Mouse (Mus musculus) CH12.LX (cell line): Measurements from ENCODE around the gene D17H6S53E.

Experiments used
- CTCF ChIP-seq, 2 experiments: IDR thresholded peaks in 1 of 2; conservative IDR thresholded peaks in 1 of 2; 2 replicates each; pipeline ENCODE4 v1.5.1; 2011 to 2012; ENCODE audit warnings: low read depth in 2 of 2, low read length in 2 of 2, improper control_type of control experiment in 1 of 2, inconsistent platforms in 1 of 2, mild to moderate bottlenecking in 1 of 2, moderate library complexity in 1 of 2
- EP300 ChIP-seq: IDR thresholded peaks from 2 replicates; pipeline ENCODE4 v1.6.1; 2011; ENCODE audit warnings: low read length, improper control_type of control experiment
- JUN ChIP-seq: IDR thresholded peaks from 2 replicates; pipeline ENCODE4 v1.6.1; 2011; ENCODE audit warnings: low read depth, mild to moderate bottlenecking, low read length, improper control_type of control experiment, moderate library complexity; ENCODE audit not compliant: insufficient read depth
- MAFK ChIP-seq: IDR thresholded peaks from 2 replicates; pipeline ENCODE4 v1.6.1; 2011; ENCODE audit warnings: low read length, improper control_type of control experiment; ENCODE audit not compliant: insufficient replicate concordance
- MAZ ChIP-seq: IDR thresholded peaks from 2 replicates; pipeline ENCODE4 v1.6.1; 2012; ENCODE audit warnings: low read depth, mild to moderate bottlenecking, inconsistent platforms, low read length, improper control_type of control experiment, moderate library complexity
- MXI1 ChIP-seq: IDR thresholded peaks from 2 replicates; pipeline ENCODE4 v1.6.1; 2011; ENCODE audit warnings: mild to moderate bottlenecking, low read depth, low read length, improper control_type of control experiment
- MYC ChIP-seq: IDR thresholded peaks from 2 replicates; pipeline ENCODE4 v1.6.1; 2011; ENCODE audit warnings: low read depth, mild to moderate bottlenecking, improper control_type of control experiment, low read length
- POLR2A ChIP-seq: IDR thresholded peaks from 2 replicates; pipeline ENCODE4 v1.6.1; 2011; ENCODE audit warnings: low read depth, mild to moderate bottlenecking, improper control_type of control experiment, low read length
- SIN3A ChIP-seq: IDR thresholded peaks from 2 replicates; pipeline ENCODE4 v1.6.1; 2012; ENCODE audit warnings: low read length, improper control_type of control experiment, inconsistent platforms
- UBTF ChIP-seq: IDR thresholded peaks from 2 replicates; pipeline ENCODE4 v1.6.1; 2012; ENCODE audit warnings: low read depth, mild to moderate bottlenecking, inconsistent platforms, low read length, improper control_type of control experiment, moderate library complexity
- USF1 ChIP-seq: IDR thresholded peaks from 2 replicates; pipeline ENCODE4 v1.6.1; 2014; ENCODE audit warnings: low read depth, mild to moderate bottlenecking, inconsistent platforms, low read length, improper control_type of control experiment
- USF2 ChIP-seq: conservative IDR thresholded peaks from 2 replicates; pipeline ENCODE4 v1.6.1; 2011; ENCODE audit warnings: low read depth, low read length, improper control_type of control experiment
- ZNF384 ChIP-seq: IDR thresholded peaks from 2 replicates; pipeline ENCODE4 v1.6.1; 2012; ENCODE audit warnings: low read depth, low read length, improper control_type of control experiment, inconsistent platforms

DNA sequence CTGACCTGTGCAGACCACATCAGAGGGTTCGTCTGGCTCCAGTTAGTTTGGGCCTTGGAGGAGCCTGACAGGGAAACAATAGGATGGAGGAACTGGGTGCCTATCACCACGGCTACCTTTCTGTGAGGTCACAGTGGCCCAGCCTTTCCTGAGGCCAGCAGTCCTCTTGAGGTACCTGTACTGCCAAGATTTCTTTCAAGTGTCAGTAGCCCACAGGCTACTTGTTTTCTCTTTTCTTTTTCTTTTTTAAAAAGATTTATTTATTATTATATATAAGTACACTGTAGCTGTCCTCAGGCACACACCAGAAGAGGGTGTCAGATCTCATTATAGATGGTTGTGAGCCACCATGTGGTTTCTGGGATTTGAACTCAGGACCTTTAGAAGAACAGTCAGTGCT lies 49.8 kb downstream of the D17H6S53E start, which contains the start of gene Aif1:
- no peak for TF ChIP-seq CTCF (conservative IDR thresholded peaks at IDR 0.05 in 1 of 2, IDR thresholded peaks at IDR 0.05 in 1 of 2; ENCODE audit: low read depth in 2 of 2, low read length in 2 of 2)
- no peak for TF ChIP-seq MAZ
- no peak for TF ChIP-seq USF2
- no peak for TF ChIP-seq ZNF384
- no peak for TF ChIP-seq UBTF
- no peak for TF ChIP-seq POLR2A
- no peak for TF ChIP-seq EP300
- TF ChIP-seq MXI1, result no peak
- no peak for TF ChIP-seq JUN
- TF ChIP-seq USF1, result no peak
- TF ChIP-seq SIN3A, result no peak
- TF ChIP-seq MYC, result no peak
- no peak for TF ChIP-seq MAFK
